Mouse (Mus musculus) stomach, embryonic 14.5 days (tissue): ENCODE results near the gene Ush1g. TPM values are rescaled to one million over a fixed set of nuclear protein-coding genes. Genes with fewer than 3 reads are reported as not detected.

Source experiments
- ATAC-seq: fragments of 200-750 bp; cut with Nextera tagmentation; 2 replicates; pipeline ENCODE4 v1.8.0; 2017; ENCODE audit warnings: low read depth, moderate TSS enrichment; ENCODE audit not compliant: insufficient number of reproducible peaks, insufficient read depth, low FRiP score
- H3K27ac ChIP-seq: fragments of 300-500 bp; sonication (generic); 2 replicates; pipeline ENCODE4 v1.5.1; 2014; ENCODE audit warnings: mild to moderate bottlenecking, low read length, moderate library complexity, mixed read lengths
- H3K27me3 ChIP-seq: fragments of 300-500 bp; sonication (generic); 2 replicates; pipeline ENCODE4 v1.6.1; 2014; ENCODE audit warnings: low read length, control low read depth, mixed read lengths; ENCODE audit not compliant: control insufficient read depth, insufficient read depth
- H3K36me3 ChIP-seq: fragments of 300-500 bp; sonication (generic); 2 replicates; pipeline ENCODE4 v1.6.1; 2014; ENCODE audit warnings: mild to moderate bottlenecking, control low read depth, low read length, moderate library complexity, mixed read lengths; ENCODE audit not compliant: control insufficient read depth, insufficient read depth
- H3K4me1 ChIP-seq: fragments of 300-500 bp; sonication (generic); 2 replicates; pipeline ENCODE4 v1.6.1; 2014; ENCODE audit warnings: low read length, control low read depth, mixed read lengths; ENCODE audit not compliant: control insufficient read depth, insufficient read depth
- H3K4me2 ChIP-seq: fragments of 300-500 bp; sonication (generic); replicated peaks from 2 replicates; pipeline ENCODE4 v1.6.1; 2014; ENCODE audit warnings: low read depth, low read length, control low read depth
- H3K4me3 ChIP-seq: fragments of 300-500 bp; sonication (generic); 2 replicates; pipeline ENCODE4 v1.5.1; 2014; ENCODE audit warnings: low read depth, low read length, control low read depth
- H3K9ac ChIP-seq: fragments of 300-500 bp; sonication (generic); replicated peaks from 2 replicates; pipeline ENCODE4 v1.6.1; 2014; ENCODE audit warnings: low read depth, mild to moderate bottlenecking, control low read depth, low read length, moderate library complexity, mixed read lengths
- H3K9me3 ChIP-seq: fragments of 300-500 bp; sonication (generic); 2 replicates; pipeline ENCODE4 v1.6.1; 2016; ENCODE audit warnings: low read depth, low read length, control low read depth; ENCODE audit not compliant: control insufficient read depth
- WGBS: fragments of 180-500 bp; shearing (Covaris S2); extraction: QIAGEN DNeasy Blood & Tissue Kit; methylation state at CpG from one replicate; pipeline ENCODE4 v1.1.7; 2014; 5-methylcytosine and 5-hydroxymethylcytosine counted together
- polyA plus RNA-seq: library from polyadenylated mRNA; unstranded; fragments of >200 nt; fragmentation: Nextera tagmentation; extraction: Ambion mirVana; gene quantifications from 2 replicates; pipeline ENCODE4 v1.2.1, GENCODE M21; 2014

Gene Ush1g
- polyA plus RNA-seq, 1 experiment from 2014 or later, result not detected

DNA sequence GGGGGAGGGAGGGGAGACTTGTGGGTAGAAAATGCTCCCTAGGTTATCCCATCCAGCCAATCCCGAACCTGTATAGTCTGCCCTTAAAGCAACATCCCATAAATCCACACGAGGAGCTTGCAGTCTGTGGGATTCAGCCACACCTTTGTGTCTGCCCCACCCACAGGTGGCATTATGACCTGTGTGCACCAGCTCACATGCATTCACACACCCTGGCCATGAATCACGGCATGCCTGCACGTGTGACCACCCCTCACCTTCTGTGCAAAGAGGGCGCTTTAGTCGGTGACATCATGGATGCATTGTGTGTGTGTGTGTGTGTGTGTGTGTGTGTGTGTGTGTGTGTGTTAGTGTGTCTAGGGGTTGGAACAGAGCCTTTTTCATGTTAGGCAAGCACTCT is 20.0 kb upstream of the Ush1g start:
- H3K27me3 ChIP-seq, result no peaks in the 10 kb centered on the region
- peaks cover 15% of the 10 kb centered on the region; the same call in 1 of the 2 replicates for H3K4me1 ChIP-seq
- H3K36me3 ChIP-seq, result no peaks in the 10 kb centered on the region
- H3K4me3 ChIP-seq, result no peak overlapping the region
- no peak overlapping the region for H3K9ac ChIP-seq
- no peak overlapping the region for H3K27ac ChIP-seq
- 58% methylated on average over 6 of the region's 6 CpGs for WGBS
- no peak for ATAC-seq
- no peaks in the 10 kb centered on the region for H3K9me3 ChIP-seq
- H3K4me2 ChIP-seq, result no peak overlapping the region

DNA sequence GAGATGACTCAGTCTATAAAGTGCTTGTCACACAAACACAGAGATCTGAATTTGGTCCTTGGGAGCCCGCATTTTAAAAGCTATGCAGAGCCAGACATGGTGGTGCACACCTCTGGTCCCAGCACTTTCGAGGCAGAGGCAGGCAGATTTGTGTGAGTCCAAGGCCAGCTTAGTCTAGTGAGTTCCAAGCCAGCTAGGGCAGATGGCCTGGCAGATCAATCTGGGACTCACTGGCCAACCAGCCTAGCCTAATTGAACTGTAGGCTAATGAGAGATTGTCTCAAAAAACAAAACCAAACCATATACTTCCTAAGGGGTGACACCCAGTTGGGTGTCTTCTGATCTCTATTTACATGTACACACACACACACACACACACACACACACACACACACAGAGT is 19.4 kb upstream of the Ush1g start:
- Histone ChIP-seq H3K9ac (no peak overlapping the region), H3K9me3 (no peaks in the 10 kb centered on the region), H3K27ac (no peak overlapping the region), H3K27me3 (no peaks in the 10 kb centered on the region), H3K4me3 (no peak overlapping the region), H3K36me3 (no peaks in the 10 kb centered on the region), H3K4me1 (peaks cover 14% of the 10 kb centered on the region; the same call in 1 of the 2 replicates), H3K4me2 (no peak overlapping the region)
- WGBS, result 78% methylated on average over 2 of the region's 2 CpGs
- ATAC-seq, result no peak

GRCm38 (mm10) chr11:115337826-115338225 is 16.0 kb upstream of the Ush1g start:
- no peak overlapping the region for H3K9ac ChIP-seq
- H3K4me3 ChIP-seq, result no peak overlapping the region
- no peak for ATAC-seq
- 0 out of 2 replicates have a peak, but pooled peaks cover 4% of the 10 kb centered on the region for H3K4me1 ChIP-seq
- no peak overlapping the region for H3K27ac ChIP-seq
- no peak overlapping the region for H3K4me2 ChIP-seq
- H3K36me3 ChIP-seq, result no peaks in the 10 kb centered on the region
- WGBS, result 45% methylated on average over 1 of the region's 1 CpGs
- H3K9me3 ChIP-seq, result no peaks in the 10 kb centered on the region
- peaks cover 18% of the 10 kb centered on the region for H3K27me3 ChIP-seq

- Histone ChIP-seq H3K27me3 (peaks cover 22% of the 10 kb centered on the region), H3K4me3 (no peak overlapping the region)
- no peak for ATAC-seq
Measured at GRCm38 (mm10) chr11:115337350-115337749, 15.5 kb upstream of the Ush1g start.

GRCm38 (mm10) chr11:115336115-115336514 is 14.3 kb upstream of the Ush1g start:
- H3K27me3 ChIP-seq, result peaks cover 22% of the 10 kb centered on the region
- no peak overlapping the region for H3K4me2 ChIP-seq
- H3K4me3 ChIP-seq, result no peak overlapping the region
- H3K36me3 ChIP-seq, result no peaks in the 10 kb centered on the region
- no peak overlapping the region for H3K9ac ChIP-seq
- ATAC-seq, result no peak
- 0 out of 2 replicates have a peak, but pooled peaks cover 4% of the 10 kb centered on the region for H3K4me1 ChIP-seq
- H3K27ac ChIP-seq, result no peak overlapping the region
- 16% methylated on average over 6 of the region's 6 CpGs for WGBS
- no peaks in the 10 kb centered on the region for H3K9me3 ChIP-seq

More at GRCm38 (mm10) chr11:115337350-115337749, 15.5 kb upstream of the Ush1g start:
- no peak overlapping the region for H3K27ac ChIP-seq
- 0 out of 2 replicates have a peak, but pooled peaks cover 4% of the 10 kb centered on the region for H3K4me1 ChIP-seq
- H3K9ac ChIP-seq, result no peak overlapping the region
- H3K4me2 ChIP-seq, result no peak overlapping the region
- H3K36me3 ChIP-seq, result no peaks in the 10 kb centered on the region
- no peaks in the 10 kb centered on the region for H3K9me3 ChIP-seq
- WGBS, result 45% methylated on average over 3 of the region's 3 CpGs

GRCm38 (mm10) chr11:115335223-115335622 is 13.4 kb upstream of the Ush1g start:
- peaks cover 22% of the 10 kb centered on the region for H3K27me3 ChIP-seq
- H3K4me2 ChIP-seq, result no peak overlapping the region
- no peak overlapping the region for H3K4me3 ChIP-seq
- no peaks in the 10 kb centered on the region for H3K36me3 ChIP-seq
- 0 out of 2 replicates have a peak, but pooled peaks cover 4% of the 10 kb centered on the region for H3K4me1 ChIP-seq
- no peak overlapping the region for H3K9ac ChIP-seq
- no peaks in the 10 kb centered on the region for H3K9me3 ChIP-seq
- H3K27ac ChIP-seq, result no peak overlapping the region
- 46% methylated on average over 12 of the region's 12 CpGs for WGBS
- no peak for ATAC-seq

- H3K27me3 ChIP-seq, result peaks cover 22% of the 10 kb centered on the region
Measured at GRCm38 (mm10) chr11:115334531-115334930, 12.7 kb upstream of the Ush1g start, which contains the start of gene Otop3. TSS of gene Otop3 (plus strand) at chr11:115334731.

GRCm38 (mm10) chr11:115329339-115329738 is 7.5 kb upstream of the Ush1g start:
- H3K4me3 ChIP-seq, result no peak overlapping the region
- no peak overlapping the region for H3K9ac ChIP-seq
- WGBS, result 77% methylated on average over 15 of the region's 15 CpGs
- H3K4me1 ChIP-seq, result 0 out of 2 replicates have a peak, but pooled peaks cover under 1% of the 10 kb centered on the region
- no peak for ATAC-seq
- H3K9me3 ChIP-seq, result no peaks in the 10 kb centered on the region
- no peak overlapping the region for H3K4me2 ChIP-seq
- H3K36me3 ChIP-seq, result no peaks in the 10 kb centered on the region
- H3K27ac ChIP-seq, result no peak overlapping the region
- peaks cover 5% of the 10 kb centered on the region; the same call in 1 of the 2 replicates for H3K27me3 ChIP-seq

More at GRCm38 (mm10) chr11:115334531-115334930, 12.7 kb upstream of the Ush1g start, which contains the start of gene Otop3:
- H3K4me2 ChIP-seq, result peak within 1 kb of the TSS; percentile 31
- ATAC-seq, result peak; percentile 67; the same call in 1 of the 2 replicates
- H3K9ac ChIP-seq, result no peak within 1 kb of the TSS
- 0 out of 2 replicates have a peak, but pooled peaks cover 4% of the 10 kb centered on the region for H3K4me1 ChIP-seq
- 0 out of 2 replicates have a peak within 1 kb of the TSS, but pooled peaks have one; percentile 6 for H3K4me3 ChIP-seq
- no peak within 1 kb of the TSS for H3K27ac ChIP-seq
- H3K9me3 ChIP-seq, result no peaks in the 10 kb centered on the region
- H3K36me3 ChIP-seq, result no peaks in the 10 kb centered on the region
- WGBS, result 4% methylated on average over 29 of the region's 29 CpGs

DNA sequence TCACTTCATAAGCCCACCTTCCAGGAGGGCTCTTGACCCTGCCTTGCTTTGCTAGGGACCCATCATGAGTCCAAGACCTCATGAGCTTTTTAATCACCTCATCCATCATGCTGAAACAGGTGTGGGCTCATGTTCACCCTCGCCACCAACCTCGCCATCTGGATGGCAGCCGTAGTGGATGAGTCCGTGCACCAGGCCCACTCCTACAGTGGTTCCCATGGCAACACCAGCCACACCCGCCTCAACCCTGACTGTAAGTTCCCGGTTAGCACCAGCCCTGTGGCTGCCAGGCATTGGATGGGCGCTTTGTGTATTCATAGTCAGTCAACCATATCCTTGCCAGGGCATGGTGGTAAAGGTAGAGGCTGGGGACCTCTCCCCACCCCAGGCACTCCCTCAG is 4.9 kb upstream of the Ush1g start:
- Histone ChIP-seq H3K9me3 (no peaks in the 10 kb centered on the region), H3K27ac (no peak overlapping the region), H3K36me3 (no peaks in the 10 kb centered on the region), H3K27me3 (peaks cover 23% of the 10 kb centered on the region), H3K9ac (no peak overlapping the region), H3K4me2 (no peak overlapping the region), H3K4me3 (no peak overlapping the region), H3K4me1 (0 out of 2 replicates have a peak, but pooled peaks cover 4% of the 10 kb centered on the region)
- WGBS, result 51% methylated on average over 7 of the region's 7 CpGs
- no peak for ATAC-seq
